11 mouse cellular contexts compared by ENCODE assay signal in genomic region chr11:76388711-76389110, GRCm38 (mm10). TPM values are rescaled to one million over a fixed set of nuclear protein-coding genes. Genes with fewer than 3 reads are reported as not detected.
DNase-seq lines count a peak whose midpoint lies in the region; ATAC-seq lines count a peak whose summit lies in the region.
"Had no signal": no experiment of that assay in that cellular context is flagged by ENCODE, and none has a peak within 500 bp of the region (broad histone marks: within the 10 kb centered on the region; RNA-seq: fewer than 3 reads in every experiment).

No protein-coding gene starts in this region.

- no peak overlapping the region for H3K4me3 ChIP-seq in embryonic facial prominence, embryonic 11.5 days (ENCODE audit: low read depth, low read length)
- no peak overlapping the region for H3K4me3 ChIP-seq in hindbrain, embryonic 14.5 days (replicated peaks; ENCODE audit: low read length)
- H3K4me3 ChIP-seq in midbrain, embryonic 14.5 days (replicated peaks; ENCODE audit: low read depth, low read length) = no peak overlapping the region
- H3K4me3 ChIP-seq: heart, embryonic 10.5 days had no signal

- intact Hi-C loops in left cerebral cortex, postnatal 36 days (cut with DNase I) = no loop called here

- no peak overlapping the region for H3K9ac ChIP-seq in embryonic facial prominence, embryonic 11.5 days (replicated peaks; ENCODE audit: low read length)
- no peak overlapping the region for H3K9ac ChIP-seq in hindbrain, embryonic 14.5 days
- H3K9ac ChIP-seq in midbrain, embryonic 14.5 days (replicated peaks; ENCODE audit: low read length) = no peak overlapping the region

- no peaks in the 10 kb centered on the region for H3K27me3 ChIP-seq in embryonic facial prominence, embryonic 11.5 days (ENCODE audit: control insufficient read depth, insufficient read depth, low read length)
- H3K27me3 ChIP-seq in hindbrain, embryonic 14.5 days (ENCODE audit: control insufficient read depth, insufficient read depth, low read length) = no peaks in the 10 kb centered on the region
- H3K27me3 ChIP-seq in midbrain, embryonic 14.5 days (ENCODE audit: control insufficient read depth, insufficient read depth, low read length) = no peaks in the 10 kb centered on the region

- 32% methylated on average over 7 of the region's 7 CpGs for WGBS in embryonic facial prominence, embryonic 11.5 days
- 20% methylated on average over 7 of the region's 7 CpGs for WGBS in hindbrain, embryonic 14.5 days
- WGBS in midbrain, embryonic 14.5 days = 14% methylated on average over 7 of the region's 7 CpGs

- no peak overlapping the region for H3K27ac ChIP-seq in embryonic facial prominence, embryonic 11.5 days (replicated peaks; ENCODE audit: low read depth, low read length)
- H3K27ac ChIP-seq in hindbrain, embryonic 14.5 days = no peak overlapping the region
- H3K27ac ChIP-seq in midbrain, embryonic 14.5 days (replicated peaks; ENCODE audit: low read depth, low read length) = no peak overlapping the region
- H3K27ac ChIP-seq: heart, embryonic 10.5 days had no signal

- H3K4me2 ChIP-seq in embryonic facial prominence, embryonic 11.5 days (ENCODE audit: low read depth, low read length) = no peak overlapping the region
- peak overlapping the region; percentile 28 for H3K4me2 ChIP-seq in hindbrain, embryonic 14.5 days (replicated peaks)
- H3K4me2 ChIP-seq in midbrain, embryonic 14.5 days (ENCODE audit: low read length) = peak overlapping the region; percentile 11

- peak; percentile 72 for DNase-seq in R1 (ENCODE audit: low read depth, low spot score)
- peak; percentile 35 for DNase-seq in embryonic facial prominence, embryonic 11.5 days (ENCODE audit: low spot score)
- DNase-seq in hindbrain, embryonic 14.5 days (ENCODE audit: low spot score) = no peak
- peak; percentile 29 for DNase-seq in midbrain, embryonic 14.5 days
- no peak for DNase-seq in left cerebral cortex, postnatal 36 days (ENCODE audit: low spot score in 2 of 2)
- DNase-seq in heart, adult 8-10 months (ENCODE audit: low spot score) = no peak
- DNase-seq in cerebellum, adult 18-20 months = no peak
- DNase-seq: cerebellum, adult 9-11 months; retina, postnatal 1 day; thymus, postnatal 36 days had no signal

- H3K9me3 ChIP-seq in embryonic facial prominence, embryonic 11.5 days (replicated peaks; ENCODE audit: control insufficient read depth, low read length) = no peaks in the 10 kb centered on the region
- no peaks in the 10 kb centered on the region for H3K9me3 ChIP-seq in hindbrain, embryonic 14.5 days (ENCODE audit: control insufficient read depth, low read length)
- no peaks in the 10 kb centered on the region for H3K9me3 ChIP-seq in midbrain, embryonic 14.5 days (ENCODE audit: control insufficient read depth, low read length)
- H3K9me3 ChIP-seq: heart, embryonic 10.5 days had no signal

- H3K4me1 ChIP-seq in embryonic facial prominence, embryonic 11.5 days (ENCODE audit: control insufficient read depth, insufficient read depth, low read length) = peaks cover 5% of the 10 kb centered on the region; the same call in 1 of the 2 replicates
- peaks cover 16% of the 10 kb centered on the region for H3K4me1 ChIP-seq in hindbrain, embryonic 14.5 days (replicated peaks; ENCODE audit: control insufficient read depth, insufficient read depth, low read length)
- H3K4me1 ChIP-seq in midbrain, embryonic 14.5 days (ENCODE audit: control insufficient read depth, insufficient read depth, low read length) = peaks cover 6% of the 10 kb centered on the region

- no peak for ATAC-seq in embryonic facial prominence, embryonic 11.5 days (replicated peaks; ENCODE audit: insufficient number of reproducible peaks, low FRiP score, low TSS enrichment, low read depth)
- no peak for ATAC-seq in hindbrain, embryonic 14.5 days (ENCODE audit: low FRiP score)
- ATAC-seq in midbrain, embryonic 14.5 days (ENCODE audit: low FRiP score, low TSS enrichment) = no peak

- no peaks in the 10 kb centered on the region for H3K36me3 ChIP-seq in embryonic facial prominence, embryonic 11.5 days (replicated peaks; ENCODE audit: control insufficient read depth, insufficient read depth, low read depth, low read length)
- no peaks in the 10 kb centered on the region for H3K36me3 ChIP-seq in hindbrain, embryonic 14.5 days (replicated peaks; ENCODE audit: control insufficient read depth, insufficient read depth)
- no peaks in the 10 kb centered on the region for H3K36me3 ChIP-seq in midbrain, embryonic 14.5 days (ENCODE audit: control insufficient read depth, insufficient read depth, low read length)

RNA-seq across cellular contexts. Expression of gene Nxn, which starts 10.2 kb away (rescaled TPM):
- polyA plus RNA-seq in embryonic facial prominence, embryonic 11.5 days (2014; fragmentation: Nextera tagmentation; extraction: Ambion mirVana) = 40.0 and 41.8 TPM in 2 replicates
- 32.0 and 36.0 TPM in 2 replicates for polyA plus RNA-seq in hindbrain, embryonic 14.5 days (2014; fragmentation: Nextera tagmentation; extraction: Ambion mirVana)
- 21.9 and 28.2 TPM in 2 replicates for polyA plus RNA-seq in midbrain, embryonic 14.5 days (2014; fragmentation: Nextera tagmentation; extraction: Ambion mirVana)
- total RNA-seq in left cerebral cortex, postnatal 36 days (2021) = 10 to 100 TPM; 11.0 to 11.6 TPM
- total RNA-seq in heart, adult 8-10 months (2022) = 10 to 100 TPM in 3 of 4 experiments, 1 to 10 TPM in 1; 9.8 to 13.0 (median 11.0) TPM

RNA-seq across cellular contexts. Expression of gene Timm22, which starts 18.0 kb away (rescaled TPM):
- polyA plus RNA-seq in embryonic facial prominence, embryonic 11.5 days (2014; fragmentation: Nextera tagmentation; extraction: Ambion mirVana) = 138 TPM in 2 replicates
- 110 TPM in 2 replicates for polyA plus RNA-seq in hindbrain, embryonic 14.5 days (2014; fragmentation: Nextera tagmentation; extraction: Ambion mirVana)
- 111 and 120 TPM in 2 replicates for polyA plus RNA-seq in midbrain, embryonic 14.5 days (2014; fragmentation: Nextera tagmentation; extraction: Ambion mirVana)
- total RNA-seq in left cerebral cortex, postnatal 36 days (2021) = 10 to 100 TPM; 38.3 to 38.4 TPM
- total RNA-seq in heart, adult 8-10 months (2022) = 10 to 100 TPM; 32.9 to 54.5 (median 39.9) TPM

Comparison
In these comparisons a context has a peak if more than half of its experiments do, and no peak if none do; other contexts are left out.
1. DNase-seq: peak in R1 (single experiment), embryonic facial prominence, embryonic 11.5 days (single experiment) and midbrain, embryonic 14.5 days (single experiment); none in hindbrain, embryonic 14.5 days (single experiment), left cerebral cortex, postnatal 36 days (0 of 2), heart, adult 8-10 months (single experiment) and cerebellum, adult 18-20 months (0 of 2).